ENCODE assay signal across 9 mouse cellular contexts in genomic region chr1:168175586-168175985, GRCm38 (mm10).
"Had no signal": no experiment of that assay in that cellular context is flagged by ENCODE, and none has a peak within 500 bp of the region (broad histone marks: within the 10 kb centered on the region; RNA-seq: fewer than 3 reads in every experiment).

No protein-coding gene starts in this region.

- DNase-seq: kidney, postnatal 10 days; kidney, postnatal 36 days; layer of hippocampus, postnatal 36 days; liver, postnatal 0 days; lung, embryonic 14.5 days; retina, postnatal 1 day; right cerebral cortex, postnatal 25 days; thymus, adult 18-20 months; thymus, postnatal 4 days had no signal
